Mouse (Mus musculus) liver, embryonic 14.5 days (tissue): ENCODE measurements around the gene Cd69. TPM values are rescaled to one million over a fixed set of nuclear protein-coding genes. Genes with fewer than 3 reads are reported as not detected.

Experiments used
- ATAC-seq: fragments of 200-750 bp; cut with Nextera tagmentation; 2 replicates; pipeline ENCODE4 v1.8.0; 2017; ENCODE audit warnings: moderate number of reproducible peaks, mild to moderate bottlenecking, moderate library complexity; ENCODE audit not compliant: insufficient read depth
- DNase-seq, 3 experiments: peaks; one replicate each; pipeline ENCODE4 v3.0.0-alpha.2; 2012 to 2013; ENCODE audit warnings: low read depth in 3 of 3, low spot score in 3 of 3
- H3K27ac ChIP-seq: fragments of 300-500 bp; sonication (generic); 2 replicates; pipeline ENCODE4 v1.5.1; 2014; ENCODE audit warnings: moderate library complexity, mild to moderate bottlenecking, control low read depth, inconsistent platforms
- H3K27me3 ChIP-seq: fragments of 300-500 bp; sonication (generic); 2 replicates; pipeline ENCODE4 v1.6.1; 2014; ENCODE audit warnings: mild to moderate bottlenecking, low read length, moderate library complexity; ENCODE audit not compliant: control insufficient read depth, insufficient read depth
- H3K36me3 ChIP-seq: fragments of 300-500 bp; sonication (generic); replicated peaks from 2 replicates; pipeline ENCODE4 v1.6.1; 2014; ENCODE audit warnings: low read depth; ENCODE audit not compliant: control insufficient read depth, insufficient read depth
- H3K4me1 ChIP-seq, 2 experiments: fragments of 200-500 bp in 1 of 2; fragments of 300-500 bp in 1 of 2; sonication (generic) in 1 of 2; replicated peaks; 2 replicates each; pipeline ENCODE4 v1.6.1; 2012 to 2014; ENCODE audit warnings: antibody characterized with exemption in 1 of 2, inconsistent platforms in 1 of 2, low read length in 1 of 2; ENCODE audit not compliant: control insufficient read depth in 2 of 2, insufficient read depth in 2 of 2
- H3K4me2 ChIP-seq: fragments of 300-500 bp; sonication (generic); 2 replicates; pipeline ENCODE4 v1.6.1; 2014; ENCODE audit warnings: low read depth, mild to moderate bottlenecking, control low read depth, moderate library complexity
- H3K4me3 ChIP-seq, 2 experiments: fragments of 200-500 bp in 1 of 2; fragments of 300-500 bp in 1 of 2; sonication (generic) in 1 of 2; 2 replicates each; pipeline ENCODE4 v1.5.1; 2012 to 2014; ENCODE audit warnings: low read depth in 2 of 2, low read length in 2 of 2, mild to moderate bottlenecking in 2 of 2, control low read depth in 1 of 2, inconsistent platforms in 1 of 2, moderate library complexity in 1 of 2; ENCODE audit not compliant: insufficient read depth in 1 of 2
- H3K9ac ChIP-seq: fragments of 300-500 bp; sonication (generic); replicated peaks from 2 replicates; pipeline ENCODE4 v1.6.1; 2014; ENCODE audit warnings: mild to moderate bottlenecking, control low read depth, moderate library complexity
- H3K9me3 ChIP-seq: fragments of 300-500 bp; sonication (generic); 2 replicates; pipeline ENCODE4 v1.6.1; 2016; ENCODE audit warnings: low read length, mixed read lengths; ENCODE audit not compliant: control insufficient read depth
- CTCF ChIP-seq: IDR thresholded peaks from 2 replicates; pipeline ENCODE4 v1.5.1; 2016; ENCODE audit warnings: antibody characterized with exemption, low read depth, control low read depth
- EP300 ChIP-seq: IDR thresholded peaks from 2 replicates; pipeline ENCODE4 v1.6.1; 2016; ENCODE audit warnings: antibody characterized with exemption, low read depth
- whole genome bisulfite sequencing: fragments of 180-500 bp; shearing (Covaris S2); extraction: QIAGEN DNeasy Blood & Tissue Kit; methylation state at CpG from one replicate; pipeline ENCODE4 v1.1.7; 2014; ENCODE audit not compliant: insufficient replicate concordance; 5-methylcytosine and 5-hydroxymethylcytosine counted together
- polyA plus RNA-seq, 2 experiments: library from polyadenylated mRNA; depleted of rRNA in 1 of 2; stranded (reverse) in 1 of 2; unstranded in 1 of 2; fragments of >200 nt; fragmentation: Nextera tagmentation in 1 of 2; extraction: Ambion mirVana in 1 of 2; gene quantifications; 2 replicates each; pipeline versions ENCODE4 v1.2.1 to v1.2.3; 2012 to 2014

Gene Cd69
- polyA plus RNA-seq, 2 experiments = 0.98 to 1.1 TPM

- WGBS = 75% methylated on average over 3 of the region's 3 CpGs
- no peak for ATAC-seq
These were observed 39.5 kb upstream of the Cd69 start for GRCm38 (mm10) chr6:129314655-129315168.

GRCm38 (mm10) chr6:129312499-129312898 lies 37.3 kb upstream of the Cd69 start:
- 53% methylated on average over 3 of the region's 3 CpGs for WGBS
- ATAC-seq = no peak
- H3K27me3 ChIP-seq = no peaks in the 10 kb centered on the region
- no peak for DNase-seq
- H3K36me3 ChIP-seq = no peaks in the 10 kb centered on the region
- TF ChIP-seq EP300 = no peak
- no peak for TF ChIP-seq CTCF
- no peaks in the 10 kb centered on the region for H3K9me3 ChIP-seq
- no peak overlapping the region for H3K4me3 ChIP-seq
- no peak overlapping the region for H3K4me2 ChIP-seq
- no peak overlapping the region for H3K9ac ChIP-seq
- no peak overlapping the region for H3K27ac ChIP-seq
- H3K4me1 ChIP-seq = no peaks in the 10 kb centered on the region

More at GRCm38 (mm10) chr6:129314655-129315168, 39.5 kb upstream of the Cd69 start:
- H3K4me2 ChIP-seq = no peak overlapping the region
- H3K27me3 ChIP-seq = no peaks in the 10 kb centered on the region
- H3K9me3 ChIP-seq = no peaks in the 10 kb centered on the region
- H3K4me1 ChIP-seq = no peaks in the 10 kb centered on the region
- no peak overlapping the region for H3K27ac ChIP-seq
- TF ChIP-seq EP300 = no peak
- H3K9ac ChIP-seq = no peak overlapping the region
- H3K36me3 ChIP-seq = no peaks in the 10 kb centered on the region
- H3K4me3 ChIP-seq = no peak overlapping the region
- no peak for DNase-seq

- H3K4me3 ChIP-seq = no peak overlapping the region
- ATAC-seq = no peak
- no peak overlapping the region for H3K4me2 ChIP-seq
- no peaks in the 10 kb centered on the region for H3K36me3 ChIP-seq
- no peak overlapping the region for H3K9ac ChIP-seq
- H3K4me1 ChIP-seq = no peaks in the 10 kb centered on the region
- 21% methylated on average over 1 of the region's 1 CpGs for WGBS
- no peaks in the 10 kb centered on the region for H3K9me3 ChIP-seq
- DNase-seq = no peak
- TF ChIP-seq CTCF (no peak), EP300 (no peak)
- H3K27me3 ChIP-seq = no peaks in the 10 kb centered on the region
- no peak overlapping the region for H3K27ac ChIP-seq
These were observed 28.9 kb upstream of the Cd69 start for GRCm38 (mm10) chr6:129304180-129304579.

GRCm38 (mm10) chr6:129288708-129289107 lies 13.5 kb upstream of the Cd69 start:
- DNase-seq (no peak), ATAC-seq (no peak)
- no peak for TF ChIP-seq EP300
- no peak for TF ChIP-seq CTCF
- no peak overlapping the region for H3K4me2 ChIP-seq
- H3K9ac ChIP-seq = no peak overlapping the region
- H3K36me3 ChIP-seq = no peaks in the 10 kb centered on the region
- no peak overlapping the region for H3K4me3 ChIP-seq
- H3K4me1 ChIP-seq = no peaks in the 10 kb centered on the region; a peak in 1 of 4 replicates
- H3K27ac ChIP-seq = no peak overlapping the region
- no peaks in the 10 kb centered on the region for H3K27me3 ChIP-seq
- H3K9me3 ChIP-seq = no peaks in the 10 kb centered on the region

GRCm38 (mm10) chr6:129284384-129285104 lies 9.3 kb upstream of the Cd69 start:
- Histone ChIP-seq H3K9ac (no peak overlapping the region), H3K27me3 (no peaks in the 10 kb centered on the region), H3K36me3 (no peaks in the 10 kb centered on the region), H3K9me3 (no peaks in the 10 kb centered on the region), H3K4me1 (no peaks in the 10 kb centered on the region; a peak in 1 of 4 replicates), H3K4me3 (no peak overlapping the region), H3K27ac (no peak overlapping the region), H3K4me2 (no peak overlapping the region)
- peak; percentile 62; the same call in 1 of the 2 replicates for ATAC-seq
- WGBS = 13% methylated on average over 7 of the region's 7 CpGs
- DNase-seq = peak in 1 of 3 experiments; percentile 39
- no peak for TF ChIP-seq CTCF
- TF ChIP-seq EP300 = no peak
